Mouse (Mus musculus) ES-E14 (cell line): ENCODE results near the gene Tmed1. TPM values are rescaled to one million over a fixed set of nuclear protein-coding genes. Genes with fewer than 3 reads are reported as not detected.
"Not testable (repeated sequence)": the region's sequence is repeated elsewhere in the genome, so short reads cannot be mapped to it uniquely, and the experiment has no call there.

ENCODE experiments used
- DNase-seq: peaks from one replicate; pipeline ENCODE4 v3.0.0-alpha.2; 2013; ENCODE audit warnings: low read depth, low spot score
- H3K27ac ChIP-seq: 2 replicates; pipeline ENCODE4 v1.5.1; 2012; ENCODE audit warnings: low read depth, mild to moderate bottlenecking, low read length, moderate library complexity, mixed read lengths; ENCODE audit not compliant: poor library complexity, insufficient read depth, severe bottlenecking
- H3K36me3 ChIP-seq: 2 replicates; pipeline ENCODE4 v1.6.1; 2012; ENCODE audit warnings: mild to moderate bottlenecking, low read length, moderate library complexity, mixed read lengths; ENCODE audit not compliant: control insufficient read depth, poor library complexity, insufficient read depth, severe bottlenecking
- H3K4me1 ChIP-seq, 2 experiments: fragments of 150-350 bp in 1 of 2; sonication (generic) in 1 of 2; 2 replicates each; pipeline ENCODE4 v1.6.1; 2012; ENCODE audit warnings: low read length in 2 of 2, mild to moderate bottlenecking in 1 of 2, mixed read lengths in 1 of 2; ENCODE audit not compliant: control insufficient read depth in 2 of 2, insufficient read depth in 2 of 2, poor library complexity in 1 of 2
- H3K4me3 ChIP-seq, 2 experiments: fragments of 150-350 bp in 1 of 2; sonication (generic) in 1 of 2; 2 replicates each; pipeline ENCODE4 v1.5.1; 2012; ENCODE audit warnings: low read length in 2 of 2, low read depth in 1 of 2, mild to moderate bottlenecking in 1 of 2, mixed read lengths in 1 of 2; ENCODE audit not compliant: insufficient read depth in 1 of 2, poor library complexity in 1 of 2, severe bottlenecking in 1 of 2
- H3K9ac ChIP-seq: 2 replicates; pipeline ENCODE4 v1.6.1; 2012; ENCODE audit warnings: low read depth, mild to moderate bottlenecking, low read length, mixed read lengths; ENCODE audit not compliant: poor library complexity, insufficient read depth, severe bottlenecking
- H3K9me3 ChIP-seq: fragments of 150-350 bp; sonication (generic); 2 replicates; pipeline ENCODE4 v1.6.1; 2012; ENCODE audit warnings: low read depth, mild to moderate bottlenecking, low read length; ENCODE audit not compliant: control insufficient read depth, insufficient read depth
- CHD2 ChIP-seq: IDR thresholded peaks from 2 replicates; pipeline ENCODE4 v1.6.1; 2014; ENCODE audit warnings: mild to moderate bottlenecking, low read depth, low read length, inconsistent platforms
- HCFC1 ChIP-seq: IDR thresholded peaks from 2 replicates; pipeline ENCODE4 v1.6.1; 2012; ENCODE audit warnings: low read length, inconsistent platforms, borderline replicate concordance; ENCODE audit not compliant: insufficient read depth
- MAFK ChIP-seq: IDR thresholded peaks from 2 replicates; pipeline ENCODE4 v1.6.1; 2014; ENCODE audit warnings: mild to moderate bottlenecking, low read depth, low read length, inconsistent platforms; ENCODE audit not compliant: insufficient read depth
- ZC3H11A ChIP-seq: IDR thresholded peaks from 2 replicates; pipeline ENCODE4 v1.6.1; 2012; ENCODE audit warnings: low read depth, mild to moderate bottlenecking, inconsistent platforms, low read length, borderline replicate concordance
- ZNF384 ChIP-seq: IDR thresholded peaks from 2 replicates; pipeline ENCODE4 v1.6.1; 2012; ENCODE audit warnings: low read depth, low read length, inconsistent platforms
- in situ Hi-C, 2 experiments: fragments of 600-800 bp; cut with MboI; formaldehyde crosslinking; loops; one replicate each; pipeline ENCODE4 v1.15.1; 2025; ENCODE audit warnings: low sequenced_read_pairs in 2 of 2, inconsistent platforms in 1 of 2; ENCODE audit not compliant: unreplicated experiment in 2 of 2
- total RNA-seq: library from RNA; depleted of rRNA; stranded (reverse); fragments of 300-350 nt; gene quantifications from 2 replicates; pipeline ENCODE4 v1.2.3, GENCODE M21; 2012

Tmed1 gene
- total RNA-seq, 1 experiment, result 133 TPM

GRCm38 (mm10) chr9:21477707-21478106 is 32.3 kb downstream of the Tmed1 start:
- Histone ChIP-seq H3K9ac (no peak overlapping the region), H3K9me3 (no peaks in the 10 kb centered on the region), H3K27ac (no peak overlapping the region), H3K4me1 (no peaks in the 10 kb centered on the region; a peak in 1 of 4 replicates), H3K4me3 (no peak overlapping the region), H3K36me3 (peaks cover 70% of the 10 kb centered on the region)
- in situ Hi-C loops, result no loop called here
- TF ChIP-seq CHD2 (no peak), HCFC1 (no peak), ZC3H11A (no peak), MAFK (no peak), ZNF384 (no peak)
- DNase-seq, result no peak

DNA sequence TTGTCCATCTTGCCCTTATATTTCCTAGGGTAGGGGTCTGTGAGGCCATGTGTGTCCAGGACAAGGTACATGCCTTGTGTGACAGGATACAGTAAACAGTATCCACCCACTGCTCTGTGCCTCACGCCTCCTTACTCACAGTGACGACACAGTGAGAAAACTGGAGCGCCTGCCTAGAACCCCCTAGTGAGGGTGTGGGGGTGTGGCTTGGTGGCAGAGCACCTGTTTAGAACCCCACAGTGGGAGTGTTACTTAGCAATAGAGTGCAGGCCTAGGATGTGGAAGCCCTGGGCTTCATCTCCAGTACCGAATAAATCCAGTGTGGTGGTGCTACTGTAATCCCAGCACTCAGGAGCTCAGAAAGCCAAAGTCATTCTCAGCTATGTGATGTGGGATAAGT is 37.1 kb downstream of the Tmed1 start:
- TF ChIP-seq ZNF384 (no peak), HCFC1 (no peak), MAFK (no peak), ZC3H11A (no peak), CHD2 (no peak)
- H3K27ac ChIP-seq, result no peak overlapping the region
- peaks cover 0 to 3% of the 10 kb centered on the region in 2 experiments; a peak in 2 of 4 replicates for H3K4me1 ChIP-seq
- no peak overlapping the region for H3K4me3 ChIP-seq
- H3K9ac ChIP-seq, result no peak overlapping the region
- H3K9me3 ChIP-seq, result no peaks in the 10 kb centered on the region
- H3K36me3 ChIP-seq, result peaks cover 58% of the 10 kb centered on the region
- in situ Hi-C loops, result no loop called here
- DNase-seq, result no peak

DNA sequence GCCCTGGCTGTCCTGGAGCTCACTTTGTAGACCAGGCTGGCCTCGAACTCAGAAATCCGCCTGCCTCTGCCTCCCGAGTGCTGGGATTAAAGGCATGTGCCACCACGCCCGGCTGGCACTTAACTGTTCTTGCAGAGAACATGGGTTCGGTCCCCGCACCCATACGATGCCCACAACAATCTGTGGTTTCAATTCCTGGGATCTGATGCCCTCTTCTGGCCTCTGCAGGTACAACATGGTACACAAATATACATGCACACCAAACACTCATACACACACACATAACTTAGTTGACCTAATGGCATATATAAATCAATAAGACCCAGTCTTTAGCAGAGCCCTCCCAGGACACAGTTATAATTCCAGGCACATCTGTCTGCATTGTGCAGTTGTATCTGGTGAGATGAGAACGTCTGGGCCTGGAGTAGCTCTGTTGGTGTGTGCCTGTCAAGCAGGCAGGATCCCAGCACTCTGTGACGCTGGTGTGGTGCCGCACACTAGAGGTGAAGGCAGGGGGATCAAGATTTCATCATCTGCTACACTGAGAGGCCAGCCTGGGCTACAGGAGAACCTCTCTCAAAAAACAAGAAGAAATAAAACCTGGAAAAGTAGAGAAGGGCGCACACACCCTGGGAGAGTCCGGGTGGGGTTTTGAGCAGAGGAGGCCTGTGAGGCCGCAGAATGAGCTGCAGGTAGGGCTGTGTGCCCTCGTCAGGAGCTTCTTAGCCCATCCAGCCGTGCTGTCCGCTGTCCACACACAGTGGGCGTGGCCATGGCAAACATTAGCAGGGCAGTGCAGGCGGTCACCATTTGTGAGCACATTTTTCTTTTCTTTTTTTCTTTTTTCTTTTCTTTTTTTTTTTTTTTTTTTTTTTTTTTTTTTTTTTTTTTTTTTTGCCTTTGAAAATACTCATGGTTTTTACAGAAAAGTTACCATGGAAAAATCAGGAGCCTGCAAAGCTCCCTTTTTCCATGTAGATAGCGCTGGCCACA is 40.7 kb downstream of the Tmed1 start:
- Histone ChIP-seq H3K27ac (no peak overlapping the region), H3K36me3 (peaks cover 47% of the 10 kb centered on the region), H3K4me1 (peaks cover 2 to 5% of the 10 kb centered on the region in 2 experiments; a peak in 2 of 4 replicates), H3K9ac (no peak overlapping the region), H3K4me3 (no peak overlapping the region), H3K9me3 (no peaks in the 10 kb centered on the region)
- no peak for TF ChIP-seq MAFK
- TF ChIP-seq ZC3H11A, result peak; percentile 16; the same call in 1 of the 2 replicates
- TF ChIP-seq CHD2, result no peak
- peak; percentile 89 for TF ChIP-seq ZNF384
- no peak for TF ChIP-seq HCFC1
- DNase-seq, result peak; percentile 42
- in situ Hi-C loops, result no loop called here

DNA sequence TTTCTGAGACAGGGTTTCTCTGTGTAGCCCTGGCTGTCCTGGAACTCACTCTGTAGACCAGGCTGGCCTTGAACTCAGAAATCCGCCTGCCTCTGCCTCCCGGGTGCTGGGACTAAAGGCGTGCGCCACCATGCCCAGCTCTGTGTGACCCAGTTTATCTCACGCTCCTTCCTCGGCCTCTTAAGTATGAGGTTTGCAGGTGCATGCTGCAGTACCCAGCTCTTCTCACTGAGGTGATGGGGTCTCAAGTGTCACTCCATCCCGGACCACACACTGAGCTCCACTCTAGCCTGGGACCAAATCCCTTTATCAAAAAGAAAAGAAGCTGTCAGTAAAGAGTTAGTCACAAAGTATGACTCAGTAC is 45.5 kb downstream of the Tmed1 start:
- H3K27ac ChIP-seq, DNase-seq, H3K9ac ChIP-seq, H3K9me3 ChIP-seq, H3K4me3 ChIP-seq, in situ Hi-C loops: not testable (repeated sequence)
- Histone ChIP-seq H3K36me3 (peaks cover 26% of the 10 kb centered on the region), H3K4me1 (peaks cover 4 to 22% of the 10 kb centered on the region in 2 experiments; a peak in 3 of 4 replicates)
